Mouse (Mus musculus) liver, postnatal 0 days (tissue): ENCODE data around the gene Atf7. TPM values are rescaled to one million over a fixed set of nuclear protein-coding genes. Genes with fewer than 3 reads are reported as not detected.

ENCODE experiments used
- ATAC-seq: fragments of 200-750 bp; cut with Nextera tagmentation; 2 replicates; pipeline ENCODE4 v1.8.0; 2017; ENCODE audit warnings: mild to moderate bottlenecking, moderate library complexity
- DNase-seq: peaks from one replicate; pipeline ENCODE4 v3.0.0-alpha.2; 2016
- H3K27ac ChIP-seq: fragments of 300-500 bp; sonication (generic); 2 replicates; pipeline ENCODE4 v1.5.1; 2014; ENCODE audit warnings: antibody characterized with exemption, moderate library complexity, mild to moderate bottlenecking, low read depth
- H3K27me3 ChIP-seq: fragments of 300-500 bp; sonication (generic); 2 replicates; pipeline ENCODE4 v1.6.1; 2014; ENCODE audit warnings: low read length, control low read depth, mixed read lengths; ENCODE audit not compliant: insufficient read depth
- H3K36me3 ChIP-seq: fragments of 300-500 bp; sonication (generic); replicated peaks from 2 replicates; pipeline ENCODE4 v1.6.1; 2014; ENCODE audit warnings: mild to moderate bottlenecking, control low read depth, low read length, moderate library complexity, mixed read lengths; ENCODE audit not compliant: insufficient read depth
- H3K4me1 ChIP-seq: fragments of 300-500 bp; sonication (generic); 2 replicates; pipeline ENCODE4 v1.6.1; 2014; ENCODE audit warnings: antibody characterized with exemption, mild to moderate bottlenecking, control low read depth; ENCODE audit not compliant: insufficient read depth
- H3K4me2 ChIP-seq: fragments of 300-500 bp; sonication (generic); 2 replicates; pipeline ENCODE4 v1.6.1; 2014; ENCODE audit warnings: low read depth, mild to moderate bottlenecking, low read length, moderate library complexity, mixed read lengths
- H3K4me3 ChIP-seq: fragments of 300-500 bp; sonication (generic); 2 replicates; pipeline ENCODE4 v1.5.1; 2014; ENCODE audit warnings: low read depth, low read length
- H3K9ac ChIP-seq: fragments of 300-500 bp; sonication (generic); replicated peaks from 2 replicates; pipeline ENCODE4 v1.6.1; 2014; ENCODE audit warnings: mild to moderate bottlenecking, moderate library complexity
- H3K9me3 ChIP-seq: fragments of 300-500 bp; sonication (generic); 2 replicates; pipeline ENCODE4 v1.6.1; 2016; ENCODE audit warnings: mild to moderate bottlenecking, control low read depth, low read length, mixed read lengths
- CTCF ChIP-seq: sonication (generic); IDR thresholded peaks from 2 replicates; pipeline ENCODE4 v1.5.1; 2016; ENCODE audit warnings: antibody characterized with exemption, low read depth
- EP300 ChIP-seq: IDR thresholded peaks from 2 replicates; pipeline ENCODE4 v1.6.1; 2016; ENCODE audit warnings: antibody characterized with exemption, low read depth, mild to moderate bottlenecking
- WGBS: fragments of 180-500 bp; shearing (Covaris S2); extraction: QIAGEN DNeasy Blood & Tissue Kit; methylation state at CpG from one replicate; pipeline ENCODE4 v1.1.7; 2014; ENCODE audit not compliant: insufficient replicate concordance; 5-methylcytosine and 5-hydroxymethylcytosine counted together
- polyA plus RNA-seq: library from polyadenylated mRNA; unstranded; fragments of >200 nt; fragmentation: Nextera tagmentation; extraction: Ambion mirVana; gene quantifications from 2 replicates; pipeline ENCODE4 v1.2.1, GENCODE M21; 2015

Gene Atf7
- polyA plus RNA-seq, 1 experiment from 2014 or later = 8.1 TPM

DNA sequence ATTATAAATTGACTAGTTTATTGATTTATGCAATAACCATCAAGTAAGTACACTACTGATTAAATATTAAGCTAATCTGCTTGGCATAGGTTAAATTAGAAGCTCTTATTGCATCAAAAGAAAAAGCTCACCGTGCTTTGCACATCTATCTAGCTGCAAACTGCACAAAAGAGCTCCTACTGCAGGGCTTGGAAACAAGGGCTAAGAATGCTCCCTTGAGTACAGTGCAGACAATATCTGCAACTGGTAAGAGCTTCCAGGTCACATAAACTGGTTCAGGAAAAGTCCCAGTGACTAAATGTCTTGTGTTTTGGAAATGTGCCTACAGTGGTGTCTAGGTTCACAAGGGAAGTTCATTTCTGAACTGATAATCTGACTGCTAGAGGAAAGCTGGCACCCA lies 62.8 kb downstream of the Atf7 start:
- 84% methylated on average over 1 of the region's 1 CpGs for WGBS
- Histone ChIP-seq H3K4me1 (no peaks in the 10 kb centered on the region), H3K36me3 (peaks cover 4% of the 10 kb centered on the region), H3K9me3 (no peaks in the 10 kb centered on the region), H3K4me2 (no peak overlapping the region), H3K27ac (no peak overlapping the region), H3K4me3 (no peak overlapping the region), H3K9ac (no peak overlapping the region), H3K27me3 (no peaks in the 10 kb centered on the region)
- no peak for ATAC-seq
- TF ChIP-seq EP300 = no peak
- TF ChIP-seq CTCF = no peak
- DNase-seq = no peak

DNA sequence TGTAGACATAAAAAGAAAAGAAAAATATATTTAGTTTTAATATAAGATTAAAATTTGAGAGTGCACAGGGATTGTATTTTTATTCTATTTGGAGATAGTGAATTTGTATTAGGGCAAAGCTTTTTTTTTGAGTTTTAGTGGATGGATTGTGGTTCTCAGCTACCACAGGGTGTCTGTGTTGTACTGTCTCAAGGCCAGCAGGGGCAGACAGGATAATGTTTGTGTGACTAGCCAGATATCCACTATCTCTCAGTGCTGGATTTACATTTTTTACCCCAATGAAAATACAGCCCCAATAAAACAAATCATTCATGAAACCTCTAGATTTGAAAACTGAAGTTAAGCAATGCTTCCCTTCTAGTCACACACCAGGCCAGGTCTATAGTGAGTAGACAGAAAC lies 67.7 kb downstream of the Atf7 start:
- peaks cover 2% of the 10 kb centered on the region; the same call in 1 of the 2 replicates for H3K9me3 ChIP-seq
- ATAC-seq = no peak
- H3K36me3 ChIP-seq = peaks cover 40% of the 10 kb centered on the region
- no peaks in the 10 kb centered on the region for H3K27me3 ChIP-seq
- no peak overlapping the region for H3K27ac ChIP-seq
- TF ChIP-seq EP300 = no peak
- peak; percentile 24 for TF ChIP-seq CTCF
- no peak for DNase-seq
- H3K4me1 ChIP-seq = no peaks in the 10 kb centered on the region
- H3K4me2 ChIP-seq = no peak overlapping the region
- H3K4me3 ChIP-seq = no peak overlapping the region
- no peak overlapping the region for H3K9ac ChIP-seq

DNA sequence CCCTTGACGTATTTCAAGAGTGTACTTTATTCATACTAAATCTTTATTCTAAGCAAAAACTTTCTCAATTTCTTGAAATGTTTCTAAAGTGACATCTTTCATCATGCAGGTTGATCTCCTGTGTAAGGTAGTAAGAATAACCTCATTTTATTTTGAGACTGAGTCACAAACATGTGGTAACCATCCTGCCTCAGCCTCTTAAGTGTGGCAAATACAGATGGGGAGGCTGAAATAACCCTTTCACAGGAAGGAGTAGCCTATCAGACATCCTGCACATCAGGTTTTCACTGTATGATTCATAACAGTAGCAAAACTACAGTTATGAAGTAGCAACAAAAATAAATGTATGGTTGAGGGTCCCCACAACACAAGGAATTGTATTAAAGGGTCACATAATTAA lies 69.7 kb downstream of the Atf7 start:
- H3K4me2 ChIP-seq = no peak overlapping the region
- ATAC-seq (no peak), DNase-seq (no peak)
- H3K9ac ChIP-seq = no peak overlapping the region
- H3K4me1 ChIP-seq = no peaks in the 10 kb centered on the region
- H3K27me3 ChIP-seq = no peaks in the 10 kb centered on the region
- TF ChIP-seq EP300 = no peak
- TF ChIP-seq CTCF = no peak
- 89% methylated on average over 1 of the region's 1 CpGs for WGBS
- no peak overlapping the region for H3K27ac ChIP-seq
- no peak overlapping the region for H3K4me3 ChIP-seq
- peaks cover 2% of the 10 kb centered on the region; the same call in 1 of the 2 replicates for H3K9me3 ChIP-seq
- peaks cover 52% of the 10 kb centered on the region for H3K36me3 ChIP-seq

DNA sequence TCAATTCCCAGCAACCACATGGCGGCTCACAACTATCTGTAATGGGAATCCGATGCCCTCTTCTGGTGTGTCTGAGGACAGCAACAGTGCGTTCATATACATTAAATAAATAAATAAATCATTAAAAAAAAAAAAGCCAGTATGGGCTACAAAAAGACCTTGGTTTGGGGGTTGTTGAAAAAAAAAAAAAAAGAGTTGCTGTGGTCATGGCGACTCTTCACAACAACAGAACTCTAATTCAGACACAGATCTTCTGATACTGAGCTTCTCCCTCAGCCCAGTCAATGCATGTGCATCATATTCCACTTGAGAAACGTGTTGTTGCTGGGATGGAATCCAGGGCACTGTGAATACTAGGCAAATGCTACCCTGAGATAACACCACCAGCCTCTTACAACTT lies 72.7 kb downstream of the Atf7 start:
- TF ChIP-seq EP300 = no peak
- no peak for TF ChIP-seq CTCF
- H3K36me3 ChIP-seq = peaks cover 55% of the 10 kb centered on the region
- H3K27ac ChIP-seq = no peak overlapping the region
- 88% methylated on average over 5 of the region's 5 CpGs for WGBS
- DNase-seq = no peak
- H3K4me1 ChIP-seq = no peaks in the 10 kb centered on the region
- H3K9ac ChIP-seq = no peak overlapping the region
- no peak for ATAC-seq
- H3K27me3 ChIP-seq = no peaks in the 10 kb centered on the region
- no peak overlapping the region for H3K4me3 ChIP-seq
- peaks cover 2% of the 10 kb centered on the region; the same call in 1 of the 2 replicates for H3K9me3 ChIP-seq
- no peak overlapping the region for H3K4me2 ChIP-seq

DNA sequence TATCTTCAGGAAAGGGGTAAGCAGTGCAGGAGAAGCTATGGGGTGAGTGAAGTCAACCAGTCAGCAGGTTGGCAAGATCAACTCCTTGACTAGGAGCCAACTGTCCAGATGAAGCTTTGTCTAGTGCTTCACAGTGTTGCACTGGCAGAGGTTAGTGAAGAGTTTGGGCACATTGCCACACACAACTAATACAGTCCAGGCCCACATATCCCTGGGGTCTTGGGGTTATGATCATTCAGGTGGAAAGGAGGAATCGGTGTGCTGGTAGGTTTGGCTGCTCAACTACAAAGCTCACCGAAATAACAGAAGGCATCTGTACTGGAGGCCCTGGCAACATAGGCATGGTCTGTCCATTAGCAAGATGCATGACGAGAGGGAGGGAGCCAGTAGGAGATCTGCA lies 77.8 kb downstream of the Atf7 start:
- Histone ChIP-seq H3K4me1 (no peaks in the 10 kb centered on the region), H3K9ac (no peak overlapping the region), H3K27me3 (no peaks in the 10 kb centered on the region), H3K36me3 (peaks cover 51% of the 10 kb centered on the region), H3K9me3 (no peaks in the 10 kb centered on the region), H3K4me2 (no peak overlapping the region), H3K27ac (no peak overlapping the region), H3K4me3 (no peak overlapping the region)
- TF ChIP-seq CTCF = no peak
- no peak for TF ChIP-seq EP300
- 88% methylated on average over 3 of the region's 3 CpGs for WGBS
- DNase-seq = no peak
- no peak for ATAC-seq

DNA sequence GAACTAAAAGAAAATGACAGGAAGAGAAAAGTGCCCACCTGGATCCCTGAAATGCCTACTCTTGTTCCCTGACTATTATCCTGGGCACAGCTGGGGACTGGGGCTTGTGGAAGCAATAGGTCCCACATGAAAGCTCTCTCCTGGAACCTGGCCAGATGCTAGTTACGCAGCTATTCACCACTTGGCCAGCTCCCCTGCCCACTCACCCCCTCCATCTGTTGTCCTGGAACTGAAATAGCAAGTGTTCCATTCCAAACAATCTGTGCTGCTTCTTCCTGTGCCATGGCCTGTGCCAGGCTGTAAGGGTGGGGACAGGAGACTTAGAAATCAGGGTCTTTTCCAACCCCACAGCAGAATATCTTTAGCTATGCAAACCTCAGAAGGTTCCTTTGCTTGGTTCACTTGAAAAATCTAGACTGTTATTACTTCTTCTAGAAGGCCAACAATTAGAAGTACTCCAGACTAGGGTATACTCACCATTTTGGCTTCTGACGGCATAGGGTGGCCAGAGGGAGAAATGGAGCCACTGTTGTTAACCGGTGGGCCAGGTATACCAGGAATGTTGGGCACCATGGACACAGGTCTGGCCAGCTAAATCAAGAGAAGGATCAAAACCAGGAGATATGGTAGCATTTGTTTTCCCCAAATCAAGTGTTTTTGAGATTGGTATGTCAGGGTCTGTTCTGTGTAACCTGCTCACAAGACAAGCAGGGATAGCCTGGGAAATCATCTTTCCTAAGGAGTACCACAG lies 78.4 kb downstream of the Atf7 start:
- Histone ChIP-seq H3K27ac (no peak overlapping the region), H3K4me2 (no peak overlapping the region), H3K9ac (no peak overlapping the region), H3K27me3 (no peaks in the 10 kb centered on the region), H3K9me3 (no peaks in the 10 kb centered on the region), H3K4me1 (no peaks in the 10 kb centered on the region), H3K4me3 (no peak overlapping the region), H3K36me3 (peaks cover 54% of the 10 kb centered on the region)
- no peak for TF ChIP-seq EP300
- TF ChIP-seq CTCF = no peak
- ATAC-seq = no peak
- DNase-seq = no peak
- WGBS = 84% methylated on average over 3 of the region's 3 CpGs

DNA sequence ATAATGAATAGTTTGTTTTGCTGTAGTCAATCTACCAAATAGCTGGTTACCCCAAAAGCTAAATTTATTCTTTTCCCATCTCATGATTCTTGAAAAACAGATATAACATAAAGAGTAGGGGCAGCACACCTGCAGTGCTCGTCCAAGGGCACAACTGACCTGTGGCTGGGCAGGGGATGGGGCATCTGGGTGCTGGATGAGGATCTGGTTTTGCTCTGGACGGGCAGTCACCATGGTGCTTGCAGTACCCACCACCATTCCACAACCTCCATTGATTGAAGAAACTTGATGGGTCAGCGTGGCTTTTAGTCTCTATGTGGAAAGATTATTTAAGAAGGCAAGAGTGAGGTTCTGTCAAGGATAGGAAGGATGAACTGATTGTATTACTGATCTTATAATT lies 79.0 kb downstream of the Atf7 start:
- no peaks in the 10 kb centered on the region for H3K27me3 ChIP-seq
- no peak for ATAC-seq
- no peaks in the 10 kb centered on the region for H3K4me1 ChIP-seq
- no peak overlapping the region for H3K9ac ChIP-seq
- no peak for DNase-seq
- WGBS = 84% methylated on average over 3 of the region's 3 CpGs
- no peaks in the 10 kb centered on the region for H3K9me3 ChIP-seq
- no peak overlapping the region for H3K4me2 ChIP-seq
- H3K4me3 ChIP-seq = no peak overlapping the region
- H3K36me3 ChIP-seq = peaks cover 55% of the 10 kb centered on the region
- TF ChIP-seq EP300 = no peak
- TF ChIP-seq CTCF = no peak
- no peak overlapping the region for H3K27ac ChIP-seq
